Mouse (Mus musculus): ENCODE measurements around the gene Myh10. TPM values are rescaled to one million over a fixed set of nuclear protein-coding genes. Genes with fewer than 3 reads are reported as not detected.

The Myh10 gene
- polyA plus RNA-seq, 1 experiment from 2014 or later = 94.9 TPM

- no peak overlapping the region for H3K4me2 ChIP-seq (ENCODE audit: low read length)
- H3K27me3 ChIP-seq (replicated peaks; ENCODE audit: control insufficient read depth, insufficient read depth, low read length) = no peaks in the 10 kb centered on the region
- WGBS = 46% methylated on average over 2 of the region's 2 CpGs
- ATAC-seq = no peak
- no peak overlapping the region for H3K27ac ChIP-seq (ENCODE audit: low read depth, low read length)
- H3K4me1 ChIP-seq (ENCODE audit: control insufficient read depth, insufficient read depth, low read depth, low read length) = no peaks in the 10 kb centered on the region
- H3K9ac ChIP-seq (ENCODE audit: low read depth, low read length) = no peak overlapping the region
- no peak overlapping the region for H3K4me3 ChIP-seq (ENCODE audit: low read length)
- no peaks in the 10 kb centered on the region for H3K36me3 ChIP-seq (ENCODE audit: control insufficient read depth, insufficient read depth, low read length)
- no peaks in the 10 kb centered on the region for H3K9me3 ChIP-seq (ENCODE audit: control insufficient read depth, low read length)
These were observed 25.1 kb upstream of the Myh10 start for GRCm38 (mm10) chr11:68666210-68666609.

- Histone ChIP-seq H3K4me2 (ENCODE audit: low read length) (no peak overlapping the region), H3K36me3 (ENCODE audit: control insufficient read depth, insufficient read depth, low read length) (no peaks in the 10 kb centered on the region), H3K4me1 (ENCODE audit: control insufficient read depth, insufficient read depth, low read depth, low read length) (no peaks in the 10 kb centered on the region), H3K27ac (ENCODE audit: low read depth, low read length) (no peak overlapping the region), H3K4me3 (ENCODE audit: low read length) (no peak overlapping the region), H3K27me3 (replicated peaks; ENCODE audit: control insufficient read depth, insufficient read depth, low read length) (no peaks in the 10 kb centered on the region), H3K9me3 (ENCODE audit: control insufficient read depth, low read length) (no peaks in the 10 kb centered on the region), H3K9ac (ENCODE audit: low read depth, low read length) (no peak overlapping the region)
- 67% methylated on average over 5 of the region's 5 CpGs for WGBS
- ATAC-seq = no peak
These were observed 18.9 kb upstream of the Myh10 start for GRCm38 (mm10) chr11:68672270-68672970.

GRCm38 (mm10) chr11:68674071-68674470, 17.3 kb upstream of the Myh10 start:
- Histone ChIP-seq H3K9me3 (ENCODE audit: control insufficient read depth, low read length) (no peaks in the 10 kb centered on the region), H3K27ac (ENCODE audit: low read depth, low read length) (no peak overlapping the region), H3K4me1 (ENCODE audit: control insufficient read depth, insufficient read depth, low read depth, low read length) (no peaks in the 10 kb centered on the region), H3K27me3 (replicated peaks; ENCODE audit: control insufficient read depth, insufficient read depth, low read length) (no peaks in the 10 kb centered on the region), H3K4me2 (ENCODE audit: low read length) (no peak overlapping the region), H3K4me3 (ENCODE audit: low read length) (no peak overlapping the region), H3K9ac (ENCODE audit: low read depth, low read length) (no peak overlapping the region), H3K36me3 (ENCODE audit: control insufficient read depth, insufficient read depth, low read length) (no peaks in the 10 kb centered on the region)
- no peak for ATAC-seq
- WGBS = 93% methylated on average over 3 of the region's 3 CpGs

- Histone ChIP-seq H3K9me3 (ENCODE audit: control insufficient read depth, low read length) (no peaks in the 10 kb centered on the region), H3K4me3 (ENCODE audit: low read length) (no peak overlapping the region), H3K27me3 (replicated peaks; ENCODE audit: control insufficient read depth, insufficient read depth, low read length) (no peaks in the 10 kb centered on the region), H3K4me1 (ENCODE audit: control insufficient read depth, insufficient read depth, low read depth, low read length) (no peaks in the 10 kb centered on the region), H3K36me3 (ENCODE audit: control insufficient read depth, insufficient read depth, low read length) (no peaks in the 10 kb centered on the region), H3K9ac (ENCODE audit: low read depth, low read length) (no peak overlapping the region), H3K4me2 (ENCODE audit: low read length) (no peak overlapping the region), H3K27ac (ENCODE audit: low read depth, low read length) (no peak overlapping the region)
- WGBS = 75% methylated on average over 3 of the region's 3 CpGs
- no peak for ATAC-seq
These were observed 16.7 kb upstream of the Myh10 start for GRCm38 (mm10) chr11:68674643-68675042.

- no peak for ATAC-seq
These were observed 16.1 kb upstream of the Myh10 start for GRCm38 (mm10) chr11:68675274-68675673.

GRCm38 (mm10) chr11:68681254-68681839, 10.0 kb upstream of the Myh10 start:
- ATAC-seq = no peak
- WGBS = 77% methylated on average over 3 of the region's 3 CpGs
- H3K4me2 ChIP-seq (ENCODE audit: low read length) = no peak overlapping the region
- no peak overlapping the region for H3K4me3 ChIP-seq (ENCODE audit: low read length)
- H3K4me1 ChIP-seq (ENCODE audit: control insufficient read depth, insufficient read depth, low read depth, low read length) = no peaks in the 10 kb centered on the region
- no peak overlapping the region for H3K27ac ChIP-seq (ENCODE audit: low read depth, low read length)
- no peak overlapping the region for H3K9ac ChIP-seq (ENCODE audit: low read depth, low read length)
- no peaks in the 10 kb centered on the region for H3K27me3 ChIP-seq (replicated peaks; ENCODE audit: control insufficient read depth, insufficient read depth, low read length)
- H3K36me3 ChIP-seq (ENCODE audit: control insufficient read depth, insufficient read depth, low read length) = no peaks in the 10 kb centered on the region
- no peaks in the 10 kb centered on the region for H3K9me3 ChIP-seq (ENCODE audit: control insufficient read depth, low read length)

More at GRCm38 (mm10) chr11:68675274-68675673, 16.1 kb upstream of the Myh10 start:
- WGBS = 82% methylated on average over 3 of the region's 3 CpGs
- H3K4me1 ChIP-seq (ENCODE audit: control insufficient read depth, insufficient read depth, low read depth, low read length) = no peaks in the 10 kb centered on the region
- no peak overlapping the region for H3K4me2 ChIP-seq (ENCODE audit: low read length)
- H3K27ac ChIP-seq (ENCODE audit: low read depth, low read length) = no peak overlapping the region
- H3K4me3 ChIP-seq (ENCODE audit: low read length) = no peak overlapping the region
- H3K36me3 ChIP-seq (ENCODE audit: control insufficient read depth, insufficient read depth, low read length) = no peaks in the 10 kb centered on the region
- H3K27me3 ChIP-seq (replicated peaks; ENCODE audit: control insufficient read depth, insufficient read depth, low read length) = no peaks in the 10 kb centered on the region
- no peak overlapping the region for H3K9ac ChIP-seq (ENCODE audit: low read depth, low read length)
- H3K9me3 ChIP-seq (ENCODE audit: control insufficient read depth, low read length) = no peaks in the 10 kb centered on the region

- H3K27me3 ChIP-seq (replicated peaks; ENCODE audit: control insufficient read depth, insufficient read depth, low read length) = no peaks in the 10 kb centered on the region
- H3K4me3 ChIP-seq (ENCODE audit: low read length) = no peak overlapping the region
- H3K9me3 ChIP-seq (ENCODE audit: control insufficient read depth, low read length) = no peaks in the 10 kb centered on the region
- no peaks in the 10 kb centered on the region for H3K36me3 ChIP-seq (ENCODE audit: control insufficient read depth, insufficient read depth, low read length)
- no peak overlapping the region for H3K27ac ChIP-seq (ENCODE audit: low read depth, low read length)
- WGBS = 89% methylated on average over 8 of the region's 8 CpGs
- ATAC-seq = no peak
- no peak overlapping the region for H3K9ac ChIP-seq (ENCODE audit: low read depth, low read length)
- no peak overlapping the region for H3K4me2 ChIP-seq (ENCODE audit: low read length)
- H3K4me1 ChIP-seq (ENCODE audit: control insufficient read depth, insufficient read depth, low read depth, low read length) = no peaks in the 10 kb centered on the region
These were observed 9.1 kb upstream of the Myh10 start for GRCm38 (mm10) chr11:68682136-68682806.

- Histone ChIP-seq H3K4me1 (ENCODE audit: control insufficient read depth, insufficient read depth, low read depth, low read length) (peaks cover 2% of the 10 kb centered on the region; the same call in 1 of the 2 replicates), H3K36me3 (ENCODE audit: control insufficient read depth, insufficient read depth, low read length) (no peaks in the 10 kb centered on the region), H3K4me2 (ENCODE audit: low read length) (no peak overlapping the region), H3K27me3 (replicated peaks; ENCODE audit: control insufficient read depth, insufficient read depth, low read length) (no peaks in the 10 kb centered on the region), H3K4me3 (ENCODE audit: low read length) (no peak overlapping the region), H3K9ac (ENCODE audit: low read depth, low read length) (no peak overlapping the region), H3K27ac (ENCODE audit: low read depth, low read length) (no peak overlapping the region), H3K9me3 (ENCODE audit: control insufficient read depth, low read length) (no peaks in the 10 kb centered on the region)
- 92% methylated on average over 5 of the region's 5 CpGs for WGBS
- no peak for ATAC-seq
These were observed 5.4 kb upstream of the Myh10 start for GRCm38 (mm10) chr11:68686001-68686400.

- Histone ChIP-seq H3K4me2 (ENCODE audit: low read length) (no peak overlapping the region), H3K9me3 (ENCODE audit: control insufficient read depth, low read length) (no peaks in the 10 kb centered on the region), H3K36me3 (ENCODE audit: control insufficient read depth, insufficient read depth, low read length) (no peaks in the 10 kb centered on the region), H3K4me3 (ENCODE audit: low read length) (no peak overlapping the region), H3K4me1 (ENCODE audit: control insufficient read depth, insufficient read depth, low read depth, low read length) (peaks cover 6% of the 10 kb centered on the region), H3K9ac (ENCODE audit: low read depth, low read length) (no peak overlapping the region), H3K27ac (ENCODE audit: low read depth, low read length) (no peak overlapping the region), H3K27me3 (replicated peaks; ENCODE audit: control insufficient read depth, insufficient read depth, low read length) (no peaks in the 10 kb centered on the region)
- 78% methylated on average over 1 of the region's 1 CpGs for WGBS
- ATAC-seq = no peak
These were observed 2.1 kb upstream of the Myh10 start for GRCm38 (mm10) chr11:68689304-68689703.

All from hindbrain, embryonic 16.5 days (tissue).